Mouse (Mus musculus) frontal cortex, postnatal 25 days (tissue): ENCODE measurements around the gene Noct.
A peak's percentile ranks its signal among the peaks of the same experiment; 100 is the strongest.

Source experiments
- DNase-seq, 2 experiments: peaks; one replicate each; pipeline ENCODE4 v3.0.0; 2022; ENCODE audit warnings: low spot score in 2 of 2

Gene Noct

DNA sequence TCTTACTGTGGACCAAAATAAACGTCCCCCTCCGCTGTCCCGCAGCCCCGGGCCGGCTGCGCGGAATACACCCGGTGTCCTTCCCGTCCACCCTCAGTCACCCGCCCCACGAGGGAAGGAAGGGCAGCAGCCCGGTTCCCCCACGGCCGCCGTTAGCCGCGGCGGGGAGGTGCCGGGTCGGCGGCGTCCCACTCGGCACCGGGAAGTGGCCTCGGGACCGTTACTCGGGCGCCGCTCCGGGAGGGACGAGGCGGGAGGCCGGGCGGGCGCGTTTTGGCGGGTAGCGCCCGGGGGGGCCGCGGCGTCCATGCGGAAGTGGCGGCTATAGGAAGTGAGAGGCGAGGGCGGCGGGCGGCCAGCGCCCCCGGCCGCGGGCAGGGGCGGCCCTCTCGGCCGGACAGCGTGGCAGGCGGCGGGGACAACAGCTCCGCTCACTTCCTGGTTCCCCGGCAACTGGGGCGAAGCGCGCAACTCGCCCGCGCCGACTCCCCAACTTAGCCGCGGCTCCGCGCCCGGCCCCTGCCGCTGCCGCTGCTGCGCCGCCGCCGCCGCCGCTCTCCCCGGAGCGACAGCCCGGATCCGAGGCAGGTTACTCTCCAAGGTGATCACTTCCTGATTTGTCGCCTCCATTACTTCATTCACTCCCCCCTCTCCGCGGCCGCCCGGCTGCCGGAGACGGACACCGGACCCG is 52.3 kb downstream of the Noct start:
- peak; percentile 22 to 24 for DNase-seq

GRCm38 (mm10) chr3:51277201-51278150 is 53.2 kb downstream of the Noct start:
- peak; percentile 60 to 69 for DNase-seq

GRCm38 (mm10) chr3:51278433-51278832 is 54.2 kb downstream of the Noct start:
- no peak for DNase-seq

DNA sequence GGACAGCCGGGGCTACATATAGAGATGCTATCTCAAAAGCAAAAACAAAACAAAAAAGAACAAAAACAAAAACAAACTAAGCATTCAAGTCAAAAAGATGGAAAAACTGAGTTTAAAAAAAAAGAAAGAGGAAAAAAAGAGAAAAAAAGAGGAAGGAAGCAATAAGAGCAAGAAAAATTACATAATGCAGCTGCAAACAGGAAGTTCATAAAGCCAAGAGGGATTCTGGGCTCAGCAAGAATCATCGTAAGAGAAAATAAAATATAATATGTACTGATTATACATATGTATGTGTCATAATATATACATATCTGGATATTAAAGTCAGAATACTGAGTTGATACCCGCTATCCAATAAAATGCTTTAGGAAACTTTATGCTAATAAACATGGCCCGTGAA is 57.5 kb downstream of the Noct start:
- DNase-seq, result no peak

DNA sequence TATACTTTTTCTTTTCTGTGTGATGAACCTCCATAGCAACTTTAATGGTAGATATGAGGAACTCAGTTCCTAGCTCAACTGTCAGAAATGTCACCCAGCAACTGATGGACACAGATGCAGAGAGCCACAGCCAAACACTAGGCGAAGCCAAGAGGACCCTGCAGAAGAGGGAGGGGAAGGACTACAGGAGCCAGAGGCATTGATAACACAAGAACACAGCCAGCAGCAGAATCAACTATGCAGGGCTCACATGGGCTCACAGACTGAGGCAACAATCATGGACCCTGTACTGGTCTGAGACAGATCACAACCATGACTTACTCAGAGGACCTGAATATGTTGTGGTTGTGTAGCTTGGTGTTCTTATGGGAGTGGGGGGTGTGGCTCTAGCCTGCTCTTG is 60.1 kb downstream of the Noct start:
- DNase-seq, result no peak

- DNase-seq, result peak; percentile 83
These were observed 64.9 kb downstream of the Noct start for GRCm38 (mm10) chr3:51288880-51289821.

GRCm38 (mm10) chr3:51294251-51294650 is 70.0 kb downstream of the Noct start:
- DNase-seq, result no peak

DNA sequence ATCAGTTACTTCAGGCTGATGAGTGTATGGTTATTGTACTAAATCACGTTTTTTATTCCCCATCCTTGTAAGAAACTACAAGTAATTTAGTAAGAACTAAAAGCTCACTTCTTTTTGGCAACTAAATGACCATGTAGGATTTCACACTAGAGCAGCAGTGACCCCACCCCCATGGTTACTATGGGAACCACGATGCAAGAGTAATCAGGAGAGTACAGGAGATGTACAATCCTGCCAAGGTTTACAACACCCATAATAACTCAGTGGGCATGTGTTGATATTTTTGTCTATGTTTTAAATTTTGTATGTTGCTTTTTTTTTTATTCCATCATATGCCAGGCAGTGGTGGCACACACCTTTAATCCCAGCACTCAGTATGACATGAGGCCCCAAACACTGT is 71.0 kb downstream of the Noct start:
- no peak for DNase-seq

DNA sequence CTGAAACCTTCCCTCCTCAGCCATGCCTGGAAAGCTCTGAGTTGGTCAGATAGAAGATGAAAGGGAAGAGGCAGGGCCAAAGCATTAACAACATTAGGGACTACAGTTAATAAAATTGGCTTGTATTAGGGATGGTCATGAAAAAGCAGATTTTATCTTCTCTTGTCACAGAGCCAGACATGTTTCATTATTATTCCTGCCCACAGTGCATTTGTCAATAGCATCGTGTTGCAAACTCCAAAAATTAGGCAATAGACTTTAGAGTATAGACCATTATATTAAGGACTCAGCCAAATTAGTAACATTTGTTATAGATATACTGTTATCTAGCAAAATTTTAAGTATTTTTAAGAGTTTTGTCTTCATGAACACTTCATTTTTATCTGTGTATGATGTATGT is 72.5 kb downstream of the Noct start:
- no peak for DNase-seq
